Mouse (Mus musculus): Measurements from ENCODE around the gene Fmo5. TPM values are rescaled to one million over a fixed set of nuclear protein-coding genes. Genes with fewer than 3 reads are reported as not detected.

Fmo5 gene
- polyA plus RNA-seq, 1 experiment, result 15.1 TPM

- H3K4me3 ChIP-seq (replicated peaks; ENCODE audit: extremely low read depth, low read depth, low read length), result no peak overlapping the region
- WGBS, result 57% methylated on average over 6 of the region's 6 CpGs
- no peaks in the 10 kb centered on the region for H3K4me1 ChIP-seq (ENCODE audit: control insufficient read depth, insufficient read depth, low read length)
- TF ChIP-seq CTCF (IDR thresholded peaks at IDR 0.05; ENCODE audit: insufficient read depth, low read length), result no peak
- DNase-seq, result no peak
These were observed 20.9 kb downstream of the Fmo5 start for GRCm38 (mm10) chr3:97649469-97649868.

GRCm38 (mm10) chr3:97651604-97652003 is 23.0 kb downstream of the Fmo5 start:
- WGBS, result 84% methylated on average over 10 of the region's 10 CpGs
- no peak for TF ChIP-seq CTCF (IDR thresholded peaks at IDR 0.05; ENCODE audit: insufficient read depth, low read length)
- TF ChIP-seq POLR2A (IDR thresholded peaks at IDR 0.05; ENCODE audit: borderline replicate concordance, extremely low read depth, low read depth, low read length), result no peak
- H3K4me1 ChIP-seq (ENCODE audit: control insufficient read depth, insufficient read depth, low read length), result no peaks in the 10 kb centered on the region
- no peak for DNase-seq
- H3K4me3 ChIP-seq (replicated peaks; ENCODE audit: extremely low read depth, low read depth, low read length), result no peak overlapping the region

- H3K4me1 ChIP-seq (ENCODE audit: control insufficient read depth, insufficient read depth, low read length), result peaks cover 4% of the 10 kb centered on the region
- H3K4me3 ChIP-seq (replicated peaks; ENCODE audit: extremely low read depth, low read depth, low read length), result no peak overlapping the region
- TF ChIP-seq CTCF (IDR thresholded peaks at IDR 0.05; ENCODE audit: insufficient read depth, low read length) (no peak), POLR2A (IDR thresholded peaks at IDR 0.05; ENCODE audit: borderline replicate concordance, extremely low read depth, low read depth, low read length) (no peak)
- WGBS, result 90% methylated on average over 5 of the region's 5 CpGs
- DNase-seq, result no peak
These were observed 25.2 kb downstream of the Fmo5 start for GRCm38 (mm10) chr3:97653781-97654180.

GRCm38 (mm10) chr3:97654901-97655300 is 26.3 kb downstream of the Fmo5 start:
- 83% methylated on average over 8 of the region's 8 CpGs for WGBS
- TF ChIP-seq CTCF (IDR thresholded peaks at IDR 0.05; ENCODE audit: insufficient read depth, low read length) (peak; percentile 57), POLR2A (IDR thresholded peaks at IDR 0.05; ENCODE audit: borderline replicate concordance, extremely low read depth, low read depth, low read length) (no peak)
- Histone ChIP-seq H3K4me1 (ENCODE audit: control insufficient read depth, insufficient read depth, low read length) (peaks cover 7% of the 10 kb centered on the region), H3K4me3 (replicated peaks; ENCODE audit: extremely low read depth, low read depth, low read length) (no peak overlapping the region)
- DNase-seq, result no peak

- WGBS, result 1% methylated on average over 51 of the region's 51 CpGs
- peak; percentile 97 for DNase-seq
- peak; percentile 75; the same call in 1 of the 2 replicates for TF ChIP-seq POLR2A (IDR thresholded peaks at IDR 0.05; ENCODE audit: borderline replicate concordance, extremely low read depth, low read depth, low read length)
- no peak for TF ChIP-seq CTCF (IDR thresholded peaks at IDR 0.05; ENCODE audit: insufficient read depth, low read length)
- Histone ChIP-seq H3K4me3 (replicated peaks; ENCODE audit: extremely low read depth, low read depth, low read length) (peak within 1 kb of the TSS; percentile 83), H3K4me1 (ENCODE audit: control insufficient read depth, insufficient read depth, low read length) (peaks cover 7% of the 10 kb centered on the region)
These were observed 29.2 kb downstream of the Fmo5 start, which contains the start of gene Prkab2 for GRCm38 (mm10) chr3:97657655-97658411. Gene Prkab2 (plus strand): TSS chr3:97658193.

GRCm38 (mm10) chr3:97658426-97659193 is 30.0 kb downstream of the Fmo5 start:
- WGBS, result under 1% methylated on average over 49 of the region's 50 CpGs
- no peak for DNase-seq
- TF ChIP-seq POLR2A (IDR thresholded peaks at IDR 0.05; ENCODE audit: borderline replicate concordance, extremely low read depth, low read depth, low read length), result no peak
- no peak for TF ChIP-seq CTCF (IDR thresholded peaks at IDR 0.05; ENCODE audit: insufficient read depth, low read length)
- H3K4me1 ChIP-seq (ENCODE audit: control insufficient read depth, insufficient read depth, low read length), result peaks cover 7% of the 10 kb centered on the region
- H3K4me3 ChIP-seq (replicated peaks; ENCODE audit: extremely low read depth, low read depth, low read length), result peak overlapping the region; percentile 83

- 81% methylated on average over 7 of the region's 7 CpGs for WGBS
- peaks cover 7% of the 10 kb centered on the region for H3K4me1 ChIP-seq (ENCODE audit: control insufficient read depth, insufficient read depth, low read length)
- no peak for DNase-seq
- TF ChIP-seq CTCF (IDR thresholded peaks at IDR 0.05; ENCODE audit: insufficient read depth, low read length), result no peak
- no peak for TF ChIP-seq POLR2A (IDR thresholded peaks at IDR 0.05; ENCODE audit: borderline replicate concordance, extremely low read depth, low read depth, low read length)
- no peak overlapping the region for H3K4me3 ChIP-seq (replicated peaks; ENCODE audit: extremely low read depth, low read depth, low read length)
These were observed 31.1 kb downstream of the Fmo5 start for GRCm38 (mm10) chr3:97659746-97660145.

GRCm38 (mm10) chr3:97661206-97661605 is 32.6 kb downstream of the Fmo5 start:
- 56% methylated on average over 8 of the region's 8 CpGs for WGBS
- no peak overlapping the region for H3K4me3 ChIP-seq (replicated peaks; ENCODE audit: extremely low read depth, low read depth, low read length)
- no peak for DNase-seq
- no peak for TF ChIP-seq POLR2A (IDR thresholded peaks at IDR 0.05; ENCODE audit: borderline replicate concordance, extremely low read depth, low read depth, low read length)
- TF ChIP-seq CTCF (IDR thresholded peaks at IDR 0.05; ENCODE audit: insufficient read depth, low read length), result no peak
- peaks cover 7% of the 10 kb centered on the region for H3K4me1 ChIP-seq (ENCODE audit: control insufficient read depth, insufficient read depth, low read length)

GRCm38 (mm10) chr3:97665525-97665924 is 36.9 kb downstream of the Fmo5 start:
- DNase-seq, result no peak
- no peak overlapping the region for H3K4me3 ChIP-seq (replicated peaks; ENCODE audit: extremely low read depth, low read depth, low read length)
- 75% methylated on average over 9 of the region's 9 CpGs for whole genome bisulfite sequencing
- H3K4me1 ChIP-seq (ENCODE audit: control insufficient read depth, insufficient read depth, low read length), result no peaks in the 10 kb centered on the region
- no peak for TF ChIP-seq POLR2A (IDR thresholded peaks at IDR 0.05; ENCODE audit: borderline replicate concordance, extremely low read depth, low read depth, low read length)
- no peak for TF ChIP-seq CTCF (IDR thresholded peaks at IDR 0.05; ENCODE audit: insufficient read depth, low read length)

Measured in lung, adult 2 months (tissue).